Mouse (Mus musculus): ENCODE measurements around the gene Rnase13. TPM values are rescaled to one million over a fixed set of nuclear protein-coding genes. Genes with fewer than 3 reads are reported as not detected.

The Rnase13 gene
- polyA plus RNA-seq, 1 experiment from 2014 or later = not detected

GRCm38 (mm10) chr14:51906102-51906501 lies 16.5 kb downstream of the Rnase13 start:
- Histone ChIP-seq H3K27me3 (ENCODE audit: control insufficient read depth, insufficient read depth, low read length) (no peaks in the 10 kb centered on the region), H3K9ac (ENCODE audit: low read length) (no peak overlapping the region), H3K27ac (ENCODE audit: low read depth, low read length) (no peak overlapping the region), H3K4me1 (ENCODE audit: control insufficient read depth, insufficient read depth, low read length) (no peaks in the 10 kb centered on the region), H3K9me3 (ENCODE audit: control insufficient read depth, low read length) (no peaks in the 10 kb centered on the region), H3K4me3 (ENCODE audit: low read depth, low read length) (no peak overlapping the region), H3K36me3 (ENCODE audit: control insufficient read depth, insufficient read depth, low read length) (no peaks in the 10 kb centered on the region), H3K4me2 (ENCODE audit: low read depth) (no peak overlapping the region)
- DNase-seq (ENCODE audit: low spot score) = no peak
- WGBS = 95% methylated on average over 11 of the region's 11 CpGs
- ATAC-seq (ENCODE audit: insufficient read depth, low FRiP score, low TSS enrichment) = no peak

GRCm38 (mm10) chr14:51904706-51905105 lies 17.9 kb downstream of the Rnase13 start:
- Histone ChIP-seq H3K9me3 (ENCODE audit: control insufficient read depth, low read length) (no peaks in the 10 kb centered on the region), H3K36me3 (ENCODE audit: control insufficient read depth, insufficient read depth, low read length) (no peaks in the 10 kb centered on the region), H3K27ac (ENCODE audit: low read depth, low read length) (no peak overlapping the region), H3K4me3 (ENCODE audit: low read depth, low read length) (no peak overlapping the region), H3K4me1 (ENCODE audit: control insufficient read depth, insufficient read depth, low read length) (no peaks in the 10 kb centered on the region), H3K4me2 (ENCODE audit: low read depth) (no peak overlapping the region), H3K27me3 (ENCODE audit: control insufficient read depth, insufficient read depth, low read length) (no peaks in the 10 kb centered on the region), H3K9ac (ENCODE audit: low read length) (no peak overlapping the region)
- ATAC-seq (ENCODE audit: insufficient read depth, low FRiP score, low TSS enrichment) (no peak), DNase-seq (ENCODE audit: low spot score) (no peak)
- 74% methylated on average over 7 of the region's 7 CpGs for whole genome bisulfite sequencing

GRCm38 (mm10) chr14:51903782-51904181 lies 18.8 kb downstream of the Rnase13 start:
- ATAC-seq (ENCODE audit: insufficient read depth, low FRiP score, low TSS enrichment) (no peak), DNase-seq (ENCODE audit: low spot score) (no peak)
- H3K4me3 ChIP-seq (ENCODE audit: low read depth, low read length) = no peak overlapping the region
- no peaks in the 10 kb centered on the region for H3K9me3 ChIP-seq (ENCODE audit: control insufficient read depth, low read length)
- no peak overlapping the region for H3K9ac ChIP-seq (ENCODE audit: low read length)
- H3K4me2 ChIP-seq (ENCODE audit: low read depth) = no peak overlapping the region
- no peak overlapping the region for H3K27ac ChIP-seq (ENCODE audit: low read depth, low read length)
- H3K36me3 ChIP-seq (ENCODE audit: control insufficient read depth, insufficient read depth, low read length) = no peaks in the 10 kb centered on the region
- H3K27me3 ChIP-seq (ENCODE audit: control insufficient read depth, insufficient read depth, low read length) = no peaks in the 10 kb centered on the region
- no peaks in the 10 kb centered on the region for H3K4me1 ChIP-seq (ENCODE audit: control insufficient read depth, insufficient read depth, low read length)
- 93% methylated on average over 9 of the region's 9 CpGs for WGBS

- Histone ChIP-seq H3K4me1 (ENCODE audit: control insufficient read depth, insufficient read depth, low read length) (no peaks in the 10 kb centered on the region), H3K9me3 (ENCODE audit: control insufficient read depth, low read length) (no peaks in the 10 kb centered on the region), H3K4me3 (ENCODE audit: low read depth, low read length) (no peak overlapping the region), H3K9ac (ENCODE audit: low read length) (no peak overlapping the region), H3K27ac (ENCODE audit: low read depth, low read length) (no peak overlapping the region), H3K27me3 (ENCODE audit: control insufficient read depth, insufficient read depth, low read length) (no peaks in the 10 kb centered on the region), H3K4me2 (ENCODE audit: low read depth) (no peak overlapping the region), H3K36me3 (ENCODE audit: control insufficient read depth, insufficient read depth, low read length) (no peaks in the 10 kb centered on the region)
- peak; percentile 65; the same call in 1 of the 2 replicates for ATAC-seq (ENCODE audit: insufficient read depth, low FRiP score, low TSS enrichment)
- WGBS = 62% methylated on average over 9 of the region's 9 CpGs
- DNase-seq (ENCODE audit: low spot score) = peak; percentile 80
Observed at GRCm38 (mm10) chr14:51902806-51903710, 19.5 kb downstream of the Rnase13 start.

- Histone ChIP-seq H3K4me2 (ENCODE audit: low read depth) (no peak overlapping the region), H3K36me3 (ENCODE audit: control insufficient read depth, insufficient read depth, low read length) (no peaks in the 10 kb centered on the region), H3K4me1 (ENCODE audit: control insufficient read depth, insufficient read depth, low read length) (no peaks in the 10 kb centered on the region), H3K9ac (ENCODE audit: low read length) (no peak overlapping the region), H3K4me3 (ENCODE audit: low read depth, low read length) (no peak overlapping the region), H3K9me3 (ENCODE audit: control insufficient read depth, low read length) (no peaks in the 10 kb centered on the region), H3K27ac (ENCODE audit: low read depth, low read length) (no peak overlapping the region), H3K27me3 (ENCODE audit: control insufficient read depth, insufficient read depth, low read length) (no peaks in the 10 kb centered on the region)
- WGBS = 86% methylated on average over 1 of the region's 1 CpGs
- ATAC-seq (ENCODE audit: insufficient read depth, low FRiP score, low TSS enrichment) = no peak
- no peak for DNase-seq (ENCODE audit: low spot score)
Observed at GRCm38 (mm10) chr14:51899351-51899750, 23.2 kb downstream of the Rnase13 start.

- no peak for ATAC-seq (ENCODE audit: insufficient read depth, low FRiP score, low TSS enrichment)
Observed at GRCm38 (mm10) chr14:51896539-51897170, 25.9 kb downstream of the Rnase13 start.

GRCm38 (mm10) chr14:51896019-51896418 lies 26.6 kb downstream of the Rnase13 start:
- Histone ChIP-seq H3K27me3 (ENCODE audit: control insufficient read depth, insufficient read depth, low read length) (no peaks in the 10 kb centered on the region), H3K27ac (ENCODE audit: low read depth, low read length) (no peak overlapping the region), H3K9me3 (ENCODE audit: control insufficient read depth, low read length) (no peaks in the 10 kb centered on the region), H3K4me1 (ENCODE audit: control insufficient read depth, insufficient read depth, low read length) (no peaks in the 10 kb centered on the region), H3K36me3 (ENCODE audit: control insufficient read depth, insufficient read depth, low read length) (peaks cover 3% of the 10 kb centered on the region; the same call in 1 of the 2 replicates), H3K4me3 (ENCODE audit: low read depth, low read length) (no peak overlapping the region), H3K4me2 (ENCODE audit: low read depth) (no peak overlapping the region), H3K9ac (ENCODE audit: low read length) (no peak overlapping the region)
- 88% methylated on average over 6 of the region's 6 CpGs for WGBS
- ATAC-seq (ENCODE audit: insufficient read depth, low FRiP score, low TSS enrichment) (no peak), DNase-seq (ENCODE audit: low spot score) (no peak)

More at GRCm38 (mm10) chr14:51896539-51897170, 25.9 kb downstream of the Rnase13 start:
- Histone ChIP-seq H3K9ac (ENCODE audit: low read length) (no peak overlapping the region), H3K4me3 (ENCODE audit: low read depth, low read length) (no peak overlapping the region), H3K27ac (ENCODE audit: low read depth, low read length) (no peak overlapping the region), H3K4me1 (ENCODE audit: control insufficient read depth, insufficient read depth, low read length) (no peaks in the 10 kb centered on the region), H3K9me3 (ENCODE audit: control insufficient read depth, low read length) (no peaks in the 10 kb centered on the region), H3K27me3 (ENCODE audit: control insufficient read depth, insufficient read depth, low read length) (no peaks in the 10 kb centered on the region), H3K36me3 (ENCODE audit: control insufficient read depth, insufficient read depth, low read length) (no peaks in the 10 kb centered on the region), H3K4me2 (ENCODE audit: low read depth) (no peak overlapping the region)
- WGBS = 87% methylated on average over 8 of the region's 8 CpGs
- DNase-seq (ENCODE audit: low spot score) = no peak

GRCm38 (mm10) chr14:51895071-51895470 lies 27.5 kb downstream of the Rnase13 start:
- ATAC-seq (ENCODE audit: insufficient read depth, low FRiP score, low TSS enrichment) (no peak), DNase-seq (ENCODE audit: low spot score) (no peak)
- Histone ChIP-seq H3K9me3 (ENCODE audit: control insufficient read depth, low read length) (no peaks in the 10 kb centered on the region), H3K4me2 (ENCODE audit: low read depth) (no peak overlapping the region), H3K9ac (ENCODE audit: low read length) (no peak overlapping the region), H3K36me3 (ENCODE audit: control insufficient read depth, insufficient read depth, low read length) (peaks cover 10% of the 10 kb centered on the region), H3K4me3 (ENCODE audit: low read depth, low read length) (no peak overlapping the region), H3K27ac (ENCODE audit: low read depth, low read length) (no peak overlapping the region), H3K27me3 (ENCODE audit: control insufficient read depth, insufficient read depth, low read length) (no peaks in the 10 kb centered on the region), H3K4me1 (ENCODE audit: control insufficient read depth, insufficient read depth, low read length) (no peaks in the 10 kb centered on the region)
- WGBS = 79% methylated on average over 14 of the region's 14 CpGs
